Mouse (Mus musculus) lung, embryonic 15.5 days (tissue): ENCODE measurements around the gene Cdc5l. TPM values are rescaled to one million over a fixed set of nuclear protein-coding genes. Genes with fewer than 3 reads are reported as not detected.

Source experiments
- ATAC-seq: fragments of 200-750 bp; cut with Nextera tagmentation; 2 replicates; pipeline ENCODE4 v1.8.0; 2017; ENCODE audit warnings: moderate number of reproducible peaks, borderline replicate concordance; ENCODE audit not compliant: low FRiP score, low TSS enrichment; ENCODE audit errors: extremely low read depth
- H3K27ac ChIP-seq: fragments of 300-500 bp; sonication (generic); 2 replicates; pipeline ENCODE4 v1.5.1; 2015; ENCODE audit warnings: moderate library complexity, mild to moderate bottlenecking, inconsistent platforms
- H3K27me3 ChIP-seq: fragments of 300-500 bp; sonication (generic); 2 replicates; pipeline ENCODE4 v1.6.1; 2015; ENCODE audit warnings: inconsistent platforms
- H3K36me3 ChIP-seq: fragments of 300-500 bp; sonication (generic); 2 replicates; pipeline ENCODE4 v1.6.1; 2015; ENCODE audit warnings: inconsistent platforms
- H3K4me1 ChIP-seq: fragments of 300-500 bp; sonication (generic); 2 replicates; pipeline ENCODE4 v1.6.1; 2015; ENCODE audit warnings: inconsistent platforms
- H3K4me2 ChIP-seq: fragments of 300-500 bp; sonication (generic); 2 replicates; pipeline ENCODE4 v1.6.1; 2015; ENCODE audit warnings: inconsistent platforms, mild to moderate bottlenecking, moderate library complexity
- H3K4me3 ChIP-seq: fragments of 300-500 bp; sonication (generic); 2 replicates; pipeline ENCODE4 v1.5.1; 2015; ENCODE audit warnings: mild to moderate bottlenecking, inconsistent platforms
- H3K9ac ChIP-seq: fragments of 300-500 bp; sonication (generic); 2 replicates; pipeline ENCODE4 v1.6.1; 2015; ENCODE audit warnings: inconsistent platforms
- H3K9me3 ChIP-seq: fragments of 300-500 bp; sonication (generic); 2 replicates; pipeline ENCODE4 v1.6.1; 2016; ENCODE audit warnings: inconsistent platforms
- WGBS: fragments of 180-500 bp; shearing (Covaris S2); methylation state at CpG from one replicate; pipeline ENCODE4 v1.1.7; 2015; 5-methylcytosine and 5-hydroxymethylcytosine counted together
- polyA plus RNA-seq: library from polyadenylated mRNA; unstranded; fragments of >200 nt; fragmentation: Nextera tagmentation; extraction: Ambion mirVana; gene quantifications from 2 replicates; pipeline ENCODE4 v1.2.1, GENCODE M21; 2015

Gene Cdc5l
- polyA plus RNA-seq, result 59.2 and 61.1 TPM in 2 replicates

DNA sequence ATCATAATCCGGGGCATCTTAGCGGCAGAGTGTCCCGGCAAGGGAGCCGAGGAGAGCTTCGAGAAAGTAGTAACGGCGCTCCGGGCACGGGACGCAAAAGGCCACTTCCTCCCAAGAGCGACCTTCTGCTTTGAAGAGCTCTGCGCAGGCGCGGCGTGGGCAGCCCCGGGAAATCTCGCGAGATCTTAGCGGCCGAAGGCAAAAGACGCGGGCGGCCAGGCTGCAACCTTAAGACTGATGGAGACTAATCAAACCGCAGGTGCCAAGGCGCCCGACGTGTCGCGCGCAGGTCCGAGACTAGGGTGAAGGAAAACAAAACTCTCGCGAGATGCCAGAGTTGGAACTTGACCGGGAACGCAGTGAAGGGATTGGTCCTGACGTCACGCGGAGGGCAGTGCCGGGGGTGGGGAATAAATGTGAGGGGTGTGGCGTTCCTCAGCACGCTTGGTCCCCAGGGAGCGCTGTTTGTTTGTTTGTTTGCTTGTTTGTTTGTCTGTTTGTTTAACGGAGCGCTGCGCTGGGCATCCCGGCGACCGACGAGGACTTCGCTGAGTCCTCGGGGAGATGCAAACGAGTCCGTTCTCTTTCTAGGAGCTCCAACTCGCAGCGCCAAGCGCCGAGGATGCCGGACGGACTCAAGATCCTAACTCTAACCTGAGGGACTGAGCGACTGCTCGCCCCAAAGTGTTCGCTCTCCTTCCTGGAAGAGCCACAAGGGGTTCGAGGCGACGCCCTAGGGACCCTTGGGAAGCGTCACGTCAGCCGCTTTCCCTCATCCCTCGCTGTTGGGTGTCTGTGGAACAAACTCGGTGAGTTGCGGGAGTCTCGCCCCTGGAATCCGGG is at the start of gene Cdc5l:
TSS of gene Cdc5l (minus strand) at position 319 of the 843 bp plus-strand sequence.
- peaks cover 21% of the 10 kb centered on the region for H3K4me1 ChIP-seq
- peak within 1 kb of the TSS; percentile 97 for H3K27ac ChIP-seq
- 0 out of 2 replicates have a peak, but pooled peaks cover 5% of the 10 kb centered on the region for H3K36me3 ChIP-seq
- no peaks in the 10 kb centered on the region for H3K9me3 ChIP-seq
- WGBS, result under 1% methylated on average over 73 of the region's 73 CpGs
- H3K9ac ChIP-seq, result peak within 1 kb of the TSS; percentile 92
- H3K27me3 ChIP-seq, result no peaks in the 10 kb centered on the region
- ATAC-seq, result peak; percentile 98
- peak within 1 kb of the TSS; percentile 70 for H3K4me2 ChIP-seq
- H3K4me3 ChIP-seq, result peak within 1 kb of the TSS; percentile 86

GRCm38 (mm10) chr17:45480429-45480828 is 46.9 kb upstream of the Cdc5l start:
- H3K4me3 ChIP-seq, result no peak overlapping the region
- H3K27me3 ChIP-seq, result peaks cover 8% of the 10 kb centered on the region; the same call in 1 of the 2 replicates
- H3K27ac ChIP-seq, result no peak overlapping the region
- no peak overlapping the region for H3K9ac ChIP-seq
- H3K9me3 ChIP-seq, result no peaks in the 10 kb centered on the region
- H3K36me3 ChIP-seq, result no peaks in the 10 kb centered on the region
- no peak for ATAC-seq
- no peak overlapping the region for H3K4me2 ChIP-seq
- no peaks in the 10 kb centered on the region for H3K4me1 ChIP-seq
- WGBS, result 33% methylated on average over 2 of the region's 2 CpGs

GRCm38 (mm10) chr17:45478234-45478825 is 44.8 kb upstream of the Cdc5l start:
- Histone ChIP-seq H3K27ac (no peak overlapping the region), H3K9ac (no peak overlapping the region), H3K9me3 (no peaks in the 10 kb centered on the region), H3K4me3 (no peak overlapping the region), H3K4me1 (peaks cover 8% of the 10 kb centered on the region), H3K4me2 (no peak overlapping the region), H3K27me3 (peaks cover 19% of the 10 kb centered on the region), H3K36me3 (no peaks in the 10 kb centered on the region)
- ATAC-seq, result no peak
- 8% methylated on average over 12 of the region's 12 CpGs for WGBS

- Histone ChIP-seq H3K4me3 (peak within 1 kb of the TSS; percentile 41), H3K4me1 (peaks cover 8% of the 10 kb centered on the region), H3K27me3 (peaks cover 19% of the 10 kb centered on the region), H3K36me3 (no peaks in the 10 kb centered on the region), H3K27ac (no peak within 1 kb of the TSS), H3K9me3 (no peaks in the 10 kb centered on the region), H3K9ac (no peak within 1 kb of the TSS; the same call in 1 of the 2 replicates), H3K4me2 (peak within 1 kb of the TSS; percentile 65)
- ATAC-seq, result peak; percentile 66; the same call in 1 of the 2 replicates
- 4% methylated on average over 30 of the region's 30 CpGs for WGBS
Observed at GRCm38 (mm10) chr17:45474669-45475465, 41.3 kb upstream of the Cdc5l start, which contains the start of gene Spats1. Gene Spats1 (minus strand): TSS chr17:45475415.

DNA sequence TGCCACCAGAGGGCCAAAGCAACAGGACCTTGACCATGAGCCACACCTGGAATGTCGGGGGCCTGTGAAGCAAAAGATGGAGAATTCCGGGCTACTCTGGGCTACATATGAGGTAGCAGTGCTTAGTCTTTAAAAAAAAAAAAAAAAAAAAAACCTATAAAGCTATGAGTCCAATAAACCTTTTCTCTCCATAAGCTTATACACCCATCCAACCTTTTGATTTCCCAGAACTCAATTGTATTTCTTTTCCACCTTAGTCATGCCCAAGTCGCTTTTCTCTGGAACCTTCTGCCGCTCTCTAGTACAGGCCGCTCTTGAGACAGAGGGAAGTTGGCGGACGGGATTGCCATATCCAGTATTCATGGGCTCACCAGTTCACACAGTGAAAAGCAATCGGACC is 40.6 kb upstream of the Cdc5l start:
- Histone ChIP-seq H3K27ac (no peak overlapping the region), H3K9me3 (no peaks in the 10 kb centered on the region), H3K4me3 (peak overlapping the region; percentile 41), H3K36me3 (no peaks in the 10 kb centered on the region), H3K4me2 (peak overlapping the region; percentile 65), H3K27me3 (peaks cover 19% of the 10 kb centered on the region), H3K9ac (no peak overlapping the region), H3K4me1 (peaks cover 8% of the 10 kb centered on the region)
- WGBS, result 61% methylated on average over 8 of the region's 8 CpGs
- ATAC-seq, result no peak

- H3K9me3 ChIP-seq, result no peaks in the 10 kb centered on the region
- WGBS, result 69% methylated on average over 6 of the region's 6 CpGs
- H3K27me3 ChIP-seq, result peaks cover 19% of the 10 kb centered on the region
- H3K9ac ChIP-seq, result no peak overlapping the region
- ATAC-seq, result no peak
- H3K27ac ChIP-seq, result no peak overlapping the region
- H3K4me1 ChIP-seq, result peaks cover 8% of the 10 kb centered on the region
- no peak overlapping the region for H3K4me3 ChIP-seq
- H3K36me3 ChIP-seq, result no peaks in the 10 kb centered on the region
- no peak overlapping the region for H3K4me2 ChIP-seq
Observed at GRCm38 (mm10) chr17:45473667-45474066, 40.1 kb upstream of the Cdc5l start.

GRCm38 (mm10) chr17:45470726-45471125 is 37.2 kb upstream of the Cdc5l start:
- peaks cover 11% of the 10 kb centered on the region for H3K27me3 ChIP-seq
- H3K4me1 ChIP-seq, result peaks cover 8% of the 10 kb centered on the region
- H3K4me2 ChIP-seq, result no peak overlapping the region
- H3K36me3 ChIP-seq, result no peaks in the 10 kb centered on the region
- H3K9me3 ChIP-seq, result no peaks in the 10 kb centered on the region
- ATAC-seq, result no peak
- H3K9ac ChIP-seq, result no peak overlapping the region
- no peak overlapping the region for H3K27ac ChIP-seq
- H3K4me3 ChIP-seq, result no peak overlapping the region
- WGBS, result 74% methylated on average over 7 of the region's 7 CpGs

- H3K4me3 ChIP-seq, result no peak overlapping the region
- H3K36me3 ChIP-seq, result no peaks in the 10 kb centered on the region
- WGBS, result 83% methylated on average over 5 of the region's 5 CpGs
- H3K9me3 ChIP-seq, result no peaks in the 10 kb centered on the region
- H3K9ac ChIP-seq, result no peak overlapping the region
- no peak overlapping the region for H3K4me2 ChIP-seq
- no peak for ATAC-seq
- no peaks in the 10 kb centered on the region for H3K27me3 ChIP-seq
- no peak overlapping the region for H3K27ac ChIP-seq
- H3K4me1 ChIP-seq, result no peaks in the 10 kb centered on the region
Observed at GRCm38 (mm10) chr17:45468302-45468701, 34.8 kb upstream of the Cdc5l start.

DNA sequence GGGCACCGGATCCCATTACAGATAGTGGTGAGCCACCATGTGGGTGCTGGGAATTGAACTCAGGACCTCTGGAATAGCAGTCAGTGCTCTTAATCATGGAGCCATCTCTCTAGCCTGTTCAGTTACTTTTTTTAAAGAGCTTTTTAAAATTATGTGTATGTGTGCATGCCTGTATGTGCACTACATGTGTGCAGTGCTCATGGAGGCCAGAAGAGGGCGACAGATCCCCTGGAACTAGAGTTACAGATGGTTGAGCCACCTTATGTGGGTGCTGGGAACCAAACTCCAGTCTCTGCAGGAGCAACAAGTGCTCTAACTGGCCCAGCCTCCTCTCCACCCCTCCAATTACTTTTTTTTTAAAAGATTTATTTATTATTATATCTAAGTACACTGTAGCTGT is 33.2 kb upstream of the Cdc5l start:
- ATAC-seq, result no peak
- no peaks in the 10 kb centered on the region for H3K36me3 ChIP-seq
- WGBS, result 58% methylated on average over 2 of the region's 2 CpGs
- H3K4me1 ChIP-seq, result no peaks in the 10 kb centered on the region
- no peak overlapping the region for H3K27ac ChIP-seq
- H3K9me3 ChIP-seq, result no peaks in the 10 kb centered on the region
- no peak overlapping the region for H3K4me2 ChIP-seq
- no peaks in the 10 kb centered on the region for H3K27me3 ChIP-seq
- H3K4me3 ChIP-seq, result no peak overlapping the region
- H3K9ac ChIP-seq, result no peak overlapping the region

GRCm38 (mm10) chr17:45464255-45464654 is 30.7 kb upstream of the Cdc5l start:
- no peak overlapping the region for H3K27ac ChIP-seq
- H3K4me3 ChIP-seq, result no peak overlapping the region
- no peak overlapping the region for H3K9ac ChIP-seq
- ATAC-seq, result no peak
- no peaks in the 10 kb centered on the region for H3K36me3 ChIP-seq
- H3K27me3 ChIP-seq, result no peaks in the 10 kb centered on the region
- 82% methylated on average over 9 of the region's 9 CpGs for WGBS
- no peaks in the 10 kb centered on the region for H3K9me3 ChIP-seq
- no peaks in the 10 kb centered on the region for H3K4me1 ChIP-seq
- H3K4me2 ChIP-seq, result no peak overlapping the region

GRCm38 (mm10) chr17:45462506-45462905 is 29.0 kb upstream of the Cdc5l start:
- H3K27me3 ChIP-seq, result no peaks in the 10 kb centered on the region

More at GRCm38 (mm10) chr17:45462506-45462905, 29.0 kb upstream of the Cdc5l start:
- 99% methylated on average over 4 of the region's 4 CpGs for WGBS
- Histone ChIP-seq H3K4me3 (no peak overlapping the region), H3K4me2 (no peak overlapping the region), H3K4me1 (no peaks in the 10 kb centered on the region), H3K27ac (no peak overlapping the region), H3K9me3 (no peaks in the 10 kb centered on the region), H3K36me3 (no peaks in the 10 kb centered on the region), H3K9ac (no peak overlapping the region)
- no peak for ATAC-seq
